Mouse (Mus musculus) lung, embryonic 15.5 days (tissue): Measurements from ENCODE around the gene Ndufs5. TPM values are rescaled to one million over a fixed set of nuclear protein-coding genes. Genes with fewer than 3 reads are reported as not detected.
A peak's percentile ranks its signal among the peaks of the same experiment; 100 is the strongest.

Source experiments
- ATAC-seq: fragments of 200-750 bp; cut with Nextera tagmentation; 2 replicates; pipeline ENCODE4 v1.8.0; 2017; ENCODE audit warnings: moderate number of reproducible peaks, borderline replicate concordance; ENCODE audit not compliant: low FRiP score, low TSS enrichment; ENCODE audit errors: extremely low read depth
- H3K27ac ChIP-seq: fragments of 300-500 bp; sonication (generic); 2 replicates; pipeline ENCODE4 v1.5.1; 2015; ENCODE audit warnings: moderate library complexity, mild to moderate bottlenecking, inconsistent platforms
- H3K27me3 ChIP-seq: fragments of 300-500 bp; sonication (generic); 2 replicates; pipeline ENCODE4 v1.6.1; 2015; ENCODE audit warnings: inconsistent platforms
- H3K36me3 ChIP-seq: fragments of 300-500 bp; sonication (generic); 2 replicates; pipeline ENCODE4 v1.6.1; 2015; ENCODE audit warnings: inconsistent platforms
- H3K4me1 ChIP-seq: fragments of 300-500 bp; sonication (generic); 2 replicates; pipeline ENCODE4 v1.6.1; 2015; ENCODE audit warnings: inconsistent platforms
- H3K4me2 ChIP-seq: fragments of 300-500 bp; sonication (generic); 2 replicates; pipeline ENCODE4 v1.6.1; 2015; ENCODE audit warnings: inconsistent platforms, mild to moderate bottlenecking, moderate library complexity
- H3K4me3 ChIP-seq: fragments of 300-500 bp; sonication (generic); 2 replicates; pipeline ENCODE4 v1.5.1; 2015; ENCODE audit warnings: mild to moderate bottlenecking, inconsistent platforms
- H3K9ac ChIP-seq: fragments of 300-500 bp; sonication (generic); 2 replicates; pipeline ENCODE4 v1.6.1; 2015; ENCODE audit warnings: inconsistent platforms
- H3K9me3 ChIP-seq: fragments of 300-500 bp; sonication (generic); 2 replicates; pipeline ENCODE4 v1.6.1; 2016; ENCODE audit warnings: inconsistent platforms
- WGBS: fragments of 180-500 bp; shearing (Covaris S2); methylation state at CpG from one replicate; pipeline ENCODE4 v1.1.7; 2015; 5-methylcytosine and 5-hydroxymethylcytosine counted together
- polyA plus RNA-seq: library from polyadenylated mRNA; unstranded; fragments of >200 nt; fragmentation: Nextera tagmentation; extraction: Ambion mirVana; gene quantifications from 2 replicates; pipeline ENCODE4 v1.2.1, GENCODE M21; 2015

The Ndufs5 gene
- polyA plus RNA-seq, 1 experiment from 2014 or later, result 263 TPM

GRCm38 (mm10) chr4:123732921-123733320, 14.9 kb upstream of the Ndufs5 start:
- Histone ChIP-seq H3K9me3 (no peaks in the 10 kb centered on the region), H3K4me2 (no peak overlapping the region), H3K27me3 (no peaks in the 10 kb centered on the region), H3K4me1 (no peaks in the 10 kb centered on the region), H3K9ac (no peak overlapping the region), H3K4me3 (no peak overlapping the region), H3K36me3 (peaks cover 15% of the 10 kb centered on the region), H3K27ac (no peak overlapping the region)
- ATAC-seq, result no peak
- 70% methylated on average over 2 of the region's 2 CpGs for WGBS

GRCm38 (mm10) chr4:123732163-123732910, 14.3 kb upstream of the Ndufs5 start:
- WGBS, result 82% methylated on average over 4 of the region's 4 CpGs
- no peak overlapping the region for H3K4me3 ChIP-seq
- no peaks in the 10 kb centered on the region for H3K9me3 ChIP-seq
- H3K4me1 ChIP-seq, result no peaks in the 10 kb centered on the region
- H3K36me3 ChIP-seq, result peaks cover 12% of the 10 kb centered on the region
- no peak overlapping the region for H3K4me2 ChIP-seq
- H3K9ac ChIP-seq, result no peak overlapping the region
- H3K27me3 ChIP-seq, result no peaks in the 10 kb centered on the region
- no peak overlapping the region for H3K27ac ChIP-seq
- ATAC-seq, result no peak

- Histone ChIP-seq H3K4me2 (no peak overlapping the region), H3K36me3 (no peaks in the 10 kb centered on the region), H3K4me1 (peaks cover 3% of the 10 kb centered on the region), H3K9me3 (no peaks in the 10 kb centered on the region), H3K4me3 (no peak overlapping the region), H3K27me3 (no peaks in the 10 kb centered on the region), H3K27ac (no peak overlapping the region), H3K9ac (no peak overlapping the region)
- ATAC-seq, result no peak
- WGBS, result 75% methylated on average over 4 of the region's 4 CpGs
Measured at GRCm38 (mm10) chr4:123721761-123722160, 3.8 kb upstream of the Ndufs5 start.

GRCm38 (mm10) chr4:123718434-123718780, 405 bp upstream of the Ndufs5 start:
- peaks cover 3% of the 10 kb centered on the region for H3K4me1 ChIP-seq
- H3K9ac ChIP-seq, result peak overlapping the region; percentile 51
- H3K4me3 ChIP-seq, result peak overlapping the region; percentile 87
- H3K9me3 ChIP-seq, result no peaks in the 10 kb centered on the region
- 16% methylated on average over 7 of the region's 7 CpGs for WGBS
- ATAC-seq, result peak; percentile 37; the same call in 1 of the 2 replicates
- peak overlapping the region; percentile 68 for H3K4me2 ChIP-seq
- peak overlapping the region; percentile 38; the same call in 1 of the 2 replicates for H3K27ac ChIP-seq
- H3K36me3 ChIP-seq, result peaks cover 17% of the 10 kb centered on the region
- H3K27me3 ChIP-seq, result no peaks in the 10 kb centered on the region

- Histone ChIP-seq H3K4me2 (no peak overlapping the region), H3K9ac (no peak overlapping the region), H3K4me1 (peaks cover 3% of the 10 kb centered on the region), H3K4me3 (no peak overlapping the region), H3K9me3 (no peaks in the 10 kb centered on the region), H3K27me3 (no peaks in the 10 kb centered on the region), H3K36me3 (peaks cover 21% of the 10 kb centered on the region), H3K27ac (no peak overlapping the region)
- no peak for ATAC-seq
- 91% methylated on average over 3 of the region's 3 CpGs for WGBS
Measured at GRCm38 (mm10) chr4:123712431-123712830, 5.6 kb downstream of the Ndufs5 start.

- no peak overlapping the region for H3K9ac ChIP-seq
- H3K4me1 ChIP-seq, result no peaks in the 10 kb centered on the region
- no peaks in the 10 kb centered on the region for H3K9me3 ChIP-seq
- no peak for ATAC-seq
- no peaks in the 10 kb centered on the region for H3K27me3 ChIP-seq
- peaks cover 3% of the 10 kb centered on the region for H3K36me3 ChIP-seq
- H3K27ac ChIP-seq, result no peak overlapping the region
- no peak overlapping the region for H3K4me3 ChIP-seq
- WGBS, result 90% methylated on average over 5 of the region's 5 CpGs
- H3K4me2 ChIP-seq, result no peak overlapping the region
Measured at GRCm38 (mm10) chr4:123707340-123707739, 10.7 kb downstream of the Ndufs5 start.

- H3K4me1 ChIP-seq, result no peaks in the 10 kb centered on the region
- no peaks in the 10 kb centered on the region for H3K9me3 ChIP-seq
- H3K4me2 ChIP-seq, result no peak overlapping the region
- WGBS, result 76% methylated on average over 2 of the region's 2 CpGs
- H3K27ac ChIP-seq, result no peak overlapping the region
- no peaks in the 10 kb centered on the region for H3K27me3 ChIP-seq
- H3K4me3 ChIP-seq, result no peak overlapping the region
- no peak for ATAC-seq
- H3K36me3 ChIP-seq, result no peaks in the 10 kb centered on the region
- H3K9ac ChIP-seq, result no peak overlapping the region
Measured at GRCm38 (mm10) chr4:123705340-123705739, 12.7 kb downstream of the Ndufs5 start.

GRCm38 (mm10) chr4:123693384-123693783, 24.6 kb downstream of the Ndufs5 start:
- 83% methylated on average over 12 of the region's 12 CpGs for WGBS
- no peaks in the 10 kb centered on the region for H3K27me3 ChIP-seq
- H3K36me3 ChIP-seq, result no peaks in the 10 kb centered on the region
- no peak overlapping the region for H3K27ac ChIP-seq
- no peak overlapping the region for H3K4me3 ChIP-seq
- no peak overlapping the region for H3K9ac ChIP-seq
- ATAC-seq, result no peak
- H3K9me3 ChIP-seq, result no peaks in the 10 kb centered on the region
- no peak overlapping the region for H3K4me2 ChIP-seq
- no peaks in the 10 kb centered on the region for H3K4me1 ChIP-seq

- Histone ChIP-seq H3K4me3 (no peak overlapping the region), H3K4me2 (no peak overlapping the region), H3K9me3 (no peaks in the 10 kb centered on the region), H3K4me1 (0 out of 2 replicates have a peak, but pooled peaks cover 2% of the 10 kb centered on the region), H3K27me3 (no peaks in the 10 kb centered on the region), H3K9ac (no peak overlapping the region), H3K36me3 (no peaks in the 10 kb centered on the region), H3K27ac (no peak overlapping the region)
- ATAC-seq, result no peak
- 78% methylated on average over 3 of the region's 3 CpGs for WGBS
Measured at GRCm38 (mm10) chr4:123692071-123692470, 25.9 kb downstream of the Ndufs5 start.

GRCm38 (mm10) chr4:123690311-123690710, 27.7 kb downstream of the Ndufs5 start:
- WGBS, result 80% methylated on average over 10 of the region's 10 CpGs
- no peak for ATAC-seq
- Histone ChIP-seq H3K4me2 (no peak overlapping the region), H3K9ac (no peak overlapping the region), H3K4me1 (peaks cover 11% of the 10 kb centered on the region), H3K36me3 (no peaks in the 10 kb centered on the region), H3K27me3 (peaks cover 14% of the 10 kb centered on the region), H3K4me3 (no peak overlapping the region), H3K27ac (no peak overlapping the region), H3K9me3 (no peaks in the 10 kb centered on the region)

GRCm38 (mm10) chr4:123687025-123687781, 30.8 kb downstream of the Ndufs5 start:
- peak overlapping the region; percentile 100 for H3K4me2 ChIP-seq
- no peaks in the 10 kb centered on the region for H3K9me3 ChIP-seq
- H3K4me1 ChIP-seq, result peaks cover 11% of the 10 kb centered on the region
- peak overlapping the region; percentile 59 for H3K9ac ChIP-seq
- peak overlapping the region; percentile 76 for H3K4me3 ChIP-seq
- peaks cover 19% of the 10 kb centered on the region for H3K27me3 ChIP-seq
- H3K27ac ChIP-seq, result peak overlapping the region; percentile 2; the same call in 1 of the 2 replicates
- ATAC-seq, result peak; percentile 69; the same call in 1 of the 2 replicates
- H3K36me3 ChIP-seq, result no peaks in the 10 kb centered on the region
- under 1% methylated on average over 52 of the region's 89 CpGs for WGBS
